Mouse (Mus musculus) ES-E14 (cell line): ENCODE measurements around the gene Tyms. TPM values are rescaled to one million over a fixed set of nuclear protein-coding genes. Genes with fewer than 3 reads are reported as not detected.

ENCODE experiments used
- DNase-seq: peaks from one replicate; pipeline ENCODE4 v3.0.0-alpha.2; 2013; ENCODE audit warnings: low read depth, low spot score
- H3K27ac ChIP-seq: 2 replicates; pipeline ENCODE4 v1.5.1; 2012; ENCODE audit warnings: low read depth, mild to moderate bottlenecking, low read length, moderate library complexity, mixed read lengths; ENCODE audit not compliant: poor library complexity, insufficient read depth, severe bottlenecking
- H3K36me3 ChIP-seq: 2 replicates; pipeline ENCODE4 v1.6.1; 2012; ENCODE audit warnings: mild to moderate bottlenecking, low read length, moderate library complexity, mixed read lengths; ENCODE audit not compliant: control insufficient read depth, poor library complexity, insufficient read depth, severe bottlenecking
- H3K4me1 ChIP-seq, 2 experiments: fragments of 150-350 bp in 1 of 2; sonication (generic) in 1 of 2; 2 replicates each; pipeline ENCODE4 v1.6.1; 2012; ENCODE audit warnings: low read length in 2 of 2, mild to moderate bottlenecking in 1 of 2, mixed read lengths in 1 of 2; ENCODE audit not compliant: control insufficient read depth in 2 of 2, insufficient read depth in 2 of 2, poor library complexity in 1 of 2
- H3K4me3 ChIP-seq, 2 experiments: fragments of 150-350 bp in 1 of 2; sonication (generic) in 1 of 2; 2 replicates each; pipeline ENCODE4 v1.5.1; 2012; ENCODE audit warnings: low read length in 2 of 2, low read depth in 1 of 2, mild to moderate bottlenecking in 1 of 2, mixed read lengths in 1 of 2; ENCODE audit not compliant: insufficient read depth in 1 of 2, poor library complexity in 1 of 2, severe bottlenecking in 1 of 2
- H3K9ac ChIP-seq: 2 replicates; pipeline ENCODE4 v1.6.1; 2012; ENCODE audit warnings: low read depth, mild to moderate bottlenecking, low read length, mixed read lengths; ENCODE audit not compliant: poor library complexity, insufficient read depth, severe bottlenecking
- H3K9me3 ChIP-seq: fragments of 150-350 bp; sonication (generic); 2 replicates; pipeline ENCODE4 v1.6.1; 2012; ENCODE audit warnings: low read depth, mild to moderate bottlenecking, low read length; ENCODE audit not compliant: control insufficient read depth, insufficient read depth
- CHD2 ChIP-seq: IDR thresholded peaks from 2 replicates; pipeline ENCODE4 v1.6.1; 2014; ENCODE audit warnings: mild to moderate bottlenecking, low read depth, low read length, inconsistent platforms
- HCFC1 ChIP-seq: IDR thresholded peaks from 2 replicates; pipeline ENCODE4 v1.6.1; 2012; ENCODE audit warnings: low read length, inconsistent platforms, borderline replicate concordance; ENCODE audit not compliant: insufficient read depth
- MAFK ChIP-seq: IDR thresholded peaks from 2 replicates; pipeline ENCODE4 v1.6.1; 2014; ENCODE audit warnings: mild to moderate bottlenecking, low read depth, low read length, inconsistent platforms; ENCODE audit not compliant: insufficient read depth
- ZC3H11A ChIP-seq: IDR thresholded peaks from 2 replicates; pipeline ENCODE4 v1.6.1; 2012; ENCODE audit warnings: low read depth, mild to moderate bottlenecking, inconsistent platforms, low read length, borderline replicate concordance
- ZNF384 ChIP-seq: IDR thresholded peaks from 2 replicates; pipeline ENCODE4 v1.6.1; 2012; ENCODE audit warnings: low read depth, low read length, inconsistent platforms
- in situ Hi-C, 2 experiments: fragments of 600-800 bp; cut with MboI; formaldehyde crosslinking; loops; one replicate each; pipeline ENCODE4 v1.15.1; 2025; ENCODE audit warnings: low sequenced_read_pairs in 2 of 2, inconsistent platforms in 1 of 2; ENCODE audit not compliant: unreplicated experiment in 2 of 2
- total RNA-seq: library from RNA; depleted of rRNA; stranded (reverse); fragments of 300-350 nt; gene quantifications from 2 replicates; pipeline ENCODE4 v1.2.3, GENCODE M21; 2012

Tyms gene
- total RNA-seq, 1 experiment = 121 TPM

DNA sequence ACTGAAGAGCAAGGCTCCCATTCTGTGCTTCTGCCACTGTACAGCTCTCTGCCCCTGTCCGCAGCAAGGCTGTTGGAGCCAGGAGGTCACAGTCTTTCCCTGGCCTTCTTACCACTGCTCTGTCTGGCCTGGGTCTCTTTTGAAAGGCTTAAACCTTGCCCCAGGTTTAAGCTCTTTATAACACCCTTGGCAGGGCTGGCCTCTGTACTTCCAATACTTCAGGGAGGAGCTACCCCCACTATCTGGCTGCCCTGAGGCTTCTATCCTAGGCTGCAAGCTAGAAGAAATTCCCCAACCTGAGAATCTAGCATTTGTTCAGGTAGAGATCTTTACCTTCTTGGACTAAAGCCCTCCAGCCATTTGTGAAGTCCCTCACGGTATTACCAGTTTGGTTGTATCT, 36.5 kb upstream of the Tyms start:
- Histone ChIP-seq H3K27ac (no peak overlapping the region), H3K4me1 (peaks cover 0 to 28% of the 10 kb centered on the region in 2 experiments; a peak in 3 of 4 replicates), H3K36me3 (no peaks in the 10 kb centered on the region), H3K9me3 (no peaks in the 10 kb centered on the region), H3K9ac (no peak overlapping the region), H3K4me3 (no peak overlapping the region)
- no peak for DNase-seq
- in situ Hi-C loops = no loop called here
- TF ChIP-seq ZNF384 (no peak), CHD2 (no peak), HCFC1 (no peak), ZC3H11A (no peak), MAFK (no peak)

DNA sequence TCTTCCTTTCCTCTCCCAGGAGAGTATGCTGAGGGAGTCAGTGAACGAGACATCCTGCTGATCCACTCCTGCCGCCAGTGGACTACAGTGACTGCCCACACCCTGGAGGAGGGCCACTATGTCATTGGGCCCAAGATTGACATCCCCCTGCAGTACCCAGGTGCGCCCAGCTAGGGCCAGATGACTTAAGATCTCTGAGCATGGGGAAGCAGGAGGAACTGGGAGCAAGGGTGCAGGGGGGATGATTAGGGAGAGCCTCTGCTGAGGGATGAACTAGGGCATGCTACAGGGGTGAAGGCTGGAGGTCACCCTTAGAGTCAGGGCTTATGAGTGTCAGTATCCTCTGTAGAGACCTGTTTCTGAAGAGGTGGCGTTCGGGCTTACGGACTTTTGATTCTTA, 34.8 kb upstream of the Tyms start:
- Histone ChIP-seq H3K9me3 (no peaks in the 10 kb centered on the region), H3K36me3 (no peaks in the 10 kb centered on the region), H3K27ac (no peak overlapping the region), H3K4me3 (no peak overlapping the region), H3K9ac (no peak overlapping the region), H3K4me1 (peaks cover 0 to 24% of the 10 kb centered on the region in 2 experiments; a peak in 3 of 4 replicates)
- no peak for TF ChIP-seq HCFC1
- in situ Hi-C loops = no loop called here
- no peak for DNase-seq

DNA sequence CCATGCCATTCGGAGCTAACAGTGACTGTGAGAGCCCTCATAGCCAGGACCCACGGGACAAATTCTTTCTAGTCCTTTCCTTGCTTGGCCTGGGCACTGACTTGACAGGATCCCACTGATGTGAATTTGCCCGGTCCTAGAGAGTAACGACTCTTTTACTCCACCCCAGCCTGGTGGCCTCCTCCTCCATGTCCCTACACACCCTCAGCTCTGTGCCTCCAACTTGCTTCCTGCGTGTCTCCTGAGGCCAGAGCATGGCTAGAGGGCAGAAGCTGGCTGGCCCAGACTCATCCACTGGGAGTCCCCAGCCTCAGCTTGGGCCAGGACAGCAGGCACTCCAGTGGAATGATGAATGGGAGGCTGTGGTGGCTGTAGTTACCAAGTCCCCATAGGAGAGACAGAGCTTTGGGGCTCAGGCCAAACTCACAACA, 34.2 kb upstream of the Tyms start:
- TF ChIP-seq ZC3H11A = no peak
- TF ChIP-seq HCFC1 = no peak
- TF ChIP-seq MAFK = no peak
- TF ChIP-seq ZNF384 = no peak
- no peak for TF ChIP-seq CHD2
- Histone ChIP-seq H3K4me3 (no peak overlapping the region), H3K27ac (no peak overlapping the region), H3K9me3 (no peaks in the 10 kb centered on the region), H3K4me1 (peaks cover 0 to 23% of the 10 kb centered on the region in 2 experiments; a peak in 3 of 4 replicates), H3K36me3 (no peaks in the 10 kb centered on the region), H3K9ac (no peak overlapping the region)
- in situ Hi-C loops = no loop called here
- no peak for DNase-seq

DNA sequence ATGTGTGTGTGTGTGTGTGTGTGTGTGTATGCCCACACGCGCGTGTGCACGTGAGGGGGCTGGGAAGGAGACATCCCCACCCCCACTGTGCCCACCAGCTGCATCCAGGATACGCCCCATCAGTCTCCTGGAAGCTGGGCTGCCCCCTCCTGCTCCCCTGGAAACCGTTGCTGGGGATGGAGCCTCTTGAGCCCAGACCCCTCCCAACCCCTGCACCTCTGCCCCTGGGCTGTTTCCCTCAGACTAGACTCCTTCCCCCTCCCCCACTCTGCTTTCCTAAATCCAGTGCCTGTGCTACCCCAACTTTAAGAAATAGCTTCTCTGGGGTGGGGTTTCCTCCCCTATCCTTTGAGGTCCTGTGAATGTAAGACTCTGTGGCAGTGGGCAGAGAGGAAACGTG, 33.8 kb upstream of the Tyms start:
- TF ChIP-seq ZC3H11A = no peak
- TF ChIP-seq MAFK = no peak
- TF ChIP-seq HCFC1 = no peak
- TF ChIP-seq CHD2 = no peak
- TF ChIP-seq ZNF384 = no peak
- H3K4me1 ChIP-seq = peaks cover 0 to 23% of the 10 kb centered on the region in 2 experiments; a peak in 3 of 4 replicates
- no peaks in the 10 kb centered on the region for H3K36me3 ChIP-seq
- no peak overlapping the region for H3K9ac ChIP-seq
- H3K9me3 ChIP-seq = no peaks in the 10 kb centered on the region
- in situ Hi-C loops = no loop called here
- H3K4me3 ChIP-seq = no peak overlapping the region
- no peak for DNase-seq
- no peak overlapping the region for H3K27ac ChIP-seq

DNA sequence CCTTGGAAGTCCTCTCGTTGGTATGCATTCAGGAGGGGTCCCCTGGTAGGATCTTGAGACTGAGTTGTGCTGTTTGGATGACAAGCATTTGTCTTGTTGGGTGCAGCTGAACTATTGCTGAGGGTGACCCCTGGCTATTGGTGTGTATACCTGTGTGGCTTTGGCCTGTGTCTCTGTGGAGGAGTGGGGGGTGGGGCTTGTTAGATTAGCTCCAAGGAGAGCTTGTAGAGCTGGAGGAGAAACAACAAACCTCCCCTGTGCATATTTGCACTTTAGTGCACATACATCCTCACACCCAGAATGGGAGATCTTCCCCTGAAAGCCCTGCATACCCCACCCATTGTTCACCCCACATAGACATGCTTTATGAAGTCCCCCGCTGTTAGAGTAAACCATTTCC, 33.3 kb upstream of the Tyms start:
- Histone ChIP-seq H3K27ac (no peak overlapping the region), H3K4me3 (no peak overlapping the region), H3K4me1 (peaks cover 0 to 23% of the 10 kb centered on the region in 2 experiments; a peak in 3 of 4 replicates), H3K9ac (no peak overlapping the region), H3K9me3 (no peaks in the 10 kb centered on the region), H3K36me3 (no peaks in the 10 kb centered on the region)
- no peak for TF ChIP-seq HCFC1
- TF ChIP-seq MAFK = no peak
- TF ChIP-seq CHD2 = no peak
- TF ChIP-seq ZC3H11A = no peak
- no peak for TF ChIP-seq ZNF384
- no peak for DNase-seq
- in situ Hi-C loops = no loop called here
